Mouse (Mus musculus): Measurements from ENCODE around the gene Cd6.

- TF ChIP-seq CTCF (conservative IDR thresholded peaks at IDR 0.05; ENCODE audit: insufficient read depth, insufficient read length, low read depth, low read length) (no peak), POLR2A (IDR thresholded peaks at IDR 0.05; ENCODE audit: low read depth, low read length) (no peak)
Measured at GRCm38 (mm10) chr19:10739916-10740315, 89.9 kb downstream of the Cd6 start.
